Mouse (Mus musculus): ENCODE data around the gene Vmn2r29. TPM values are rescaled to one million over a fixed set of nuclear protein-coding genes. Genes with fewer than 3 reads are reported as not detected.
"Not testable (repeated sequence)": the region's sequence is repeated elsewhere in the genome, so short reads cannot be mapped to it uniquely, and the experiment has no call there.

Vmn2r29 gene
- 0.26 TPM in 2 replicates for polyA plus RNA-seq (2016; fragmentation: Nextera tagmentation; extraction: Ambion mirVana)

DNA sequence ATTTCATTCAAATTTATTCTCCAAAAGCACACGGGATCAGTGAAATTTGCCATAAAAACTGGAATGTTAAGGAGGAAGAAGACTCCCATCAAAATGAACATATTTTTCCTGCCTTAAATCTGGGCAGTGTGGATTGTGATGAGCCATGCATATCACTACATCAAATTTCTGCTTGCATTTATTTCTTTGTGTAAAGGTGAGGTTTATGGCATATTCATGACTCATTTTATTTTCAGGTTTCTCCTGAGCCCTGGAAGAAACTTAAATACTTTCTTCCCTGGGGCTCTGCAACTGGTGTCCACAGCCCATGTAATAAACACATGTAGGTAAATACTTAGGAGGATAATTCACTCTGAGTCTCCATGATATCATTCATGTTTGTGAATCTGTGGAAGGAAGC is at the start of gene Vmn2r29:
Gene Vmn2r29, minus strand, starts transcription at position 101 of the 400 bp plus-strand sequence.
- H3K4me3 ChIP-seq; H3K27ac ChIP-seq (replicated peaks); H3K36me3 ChIP-seq (replicated peaks); H3K9me3 ChIP-seq; H3K27me3 ChIP-seq (replicated peaks; ENCODE audit: low read depth, poor library complexity, severe bottlenecking); H3K4me1 ChIP-seq; DNase-seq (ENCODE audit: low spot score): not testable (repeated sequence)
- no CpG with 5 or more reads among the region's 1 CpGs for WGBS

GRCm38 (mm10) chr7:7295595-7295994 is 48.5 kb upstream of the Vmn2r29 start:
- Histone ChIP-seq H3K36me3 (replicated peaks) (peaks cover 57% of the 10 kb centered on the region), H3K27me3 (replicated peaks; ENCODE audit: low read depth, poor library complexity, severe bottlenecking) (no peaks in the 10 kb centered on the region), H3K4me1 (peaks cover 10% of the 10 kb centered on the region), H3K27ac (replicated peaks) (no peak overlapping the region), H3K4me3 (no peak overlapping the region), H3K9me3 (peaks cover 18% of the 10 kb centered on the region)
- 85% methylated on average over 16 of the region's 16 CpGs for WGBS
- peak; percentile 29 for DNase-seq (ENCODE audit: low spot score)

GRCm38 (mm10) chr7:7281383-7281782 is 34.3 kb upstream of the Vmn2r29 start:
- Histone ChIP-seq H3K4me1 (no peaks in the 10 kb centered on the region), H3K27me3 (replicated peaks; ENCODE audit: low read depth, poor library complexity, severe bottlenecking) (no peaks in the 10 kb centered on the region), H3K36me3 (replicated peaks) (peaks cover 35% of the 10 kb centered on the region), H3K9me3 (peaks cover 7% of the 10 kb centered on the region), H3K27ac (replicated peaks) (no peak overlapping the region), H3K4me3 (no peak overlapping the region)
- no peak for DNase-seq (ENCODE audit: low spot score)
- 77% methylated on average over 1 of the region's 1 CpGs for WGBS

DNA sequence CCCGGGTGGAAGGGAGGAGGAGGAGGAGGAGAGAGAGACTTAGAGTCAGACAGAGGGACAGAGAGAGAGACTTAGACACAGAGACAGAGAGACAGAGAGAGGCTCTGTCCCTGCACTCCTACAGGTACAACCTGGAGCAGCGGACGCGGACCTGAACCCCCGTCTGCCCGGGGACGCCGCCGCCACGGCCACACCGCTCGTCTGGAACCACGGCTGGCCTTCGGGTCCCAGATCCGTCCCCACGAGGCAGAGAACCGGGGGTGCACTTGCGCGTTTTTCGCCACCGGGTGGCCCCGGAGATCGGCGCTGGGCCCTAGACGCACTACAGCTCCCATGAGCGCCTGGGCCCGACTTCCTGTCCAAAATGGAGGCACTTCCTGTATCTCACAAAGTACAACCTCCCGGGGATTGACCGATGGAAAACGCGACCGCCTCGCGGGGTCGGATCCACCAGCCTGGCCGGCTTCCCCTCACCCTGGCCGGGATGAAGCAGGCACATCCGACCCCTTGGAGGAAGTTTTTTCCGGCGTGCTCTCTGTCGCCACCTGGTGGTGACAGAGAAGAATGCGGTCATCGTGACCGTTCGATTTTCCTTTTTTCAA is 30.9 kb upstream of the Vmn2r29 start, which contains the start of gene Gm45844:
Gene Gm45844, minus strand, starts transcription at position 324 of the 602 bp plus-strand sequence.
- peak within 1 kb of the TSS; percentile 49 for H3K4me3 ChIP-seq
- H3K36me3 ChIP-seq (replicated peaks); H3K9me3 ChIP-seq; H3K4me1 ChIP-seq; H3K27me3 ChIP-seq (replicated peaks; ENCODE audit: low read depth, poor library complexity, severe bottlenecking): not testable (repeated sequence)
- DNase-seq (ENCODE audit: low spot score): peak; percentile 82
- H3K27ac ChIP-seq (replicated peaks): peak within 1 kb of the TSS; percentile 71
- 45% methylated on average over 45 of the region's 45 CpGs for WGBS

- peak; percentile 68 for DNase-seq (ENCODE audit: low spot score)
- H3K27me3 ChIP-seq (replicated peaks; ENCODE audit: low read depth, poor library complexity, severe bottlenecking); H3K9me3 ChIP-seq; H3K36me3 ChIP-seq (replicated peaks); H3K4me1 ChIP-seq: not testable (repeated sequence)
- Histone ChIP-seq H3K27ac (replicated peaks) (peak overlapping the region; percentile 71), H3K4me3 (peak overlapping the region; percentile 49)
- 50% methylated on average over 24 of the region's 24 CpGs for WGBS
These were observed 30.4 kb upstream of the Vmn2r29 start for GRCm38 (mm10) chr7:7277556-7277955.

DNA sequence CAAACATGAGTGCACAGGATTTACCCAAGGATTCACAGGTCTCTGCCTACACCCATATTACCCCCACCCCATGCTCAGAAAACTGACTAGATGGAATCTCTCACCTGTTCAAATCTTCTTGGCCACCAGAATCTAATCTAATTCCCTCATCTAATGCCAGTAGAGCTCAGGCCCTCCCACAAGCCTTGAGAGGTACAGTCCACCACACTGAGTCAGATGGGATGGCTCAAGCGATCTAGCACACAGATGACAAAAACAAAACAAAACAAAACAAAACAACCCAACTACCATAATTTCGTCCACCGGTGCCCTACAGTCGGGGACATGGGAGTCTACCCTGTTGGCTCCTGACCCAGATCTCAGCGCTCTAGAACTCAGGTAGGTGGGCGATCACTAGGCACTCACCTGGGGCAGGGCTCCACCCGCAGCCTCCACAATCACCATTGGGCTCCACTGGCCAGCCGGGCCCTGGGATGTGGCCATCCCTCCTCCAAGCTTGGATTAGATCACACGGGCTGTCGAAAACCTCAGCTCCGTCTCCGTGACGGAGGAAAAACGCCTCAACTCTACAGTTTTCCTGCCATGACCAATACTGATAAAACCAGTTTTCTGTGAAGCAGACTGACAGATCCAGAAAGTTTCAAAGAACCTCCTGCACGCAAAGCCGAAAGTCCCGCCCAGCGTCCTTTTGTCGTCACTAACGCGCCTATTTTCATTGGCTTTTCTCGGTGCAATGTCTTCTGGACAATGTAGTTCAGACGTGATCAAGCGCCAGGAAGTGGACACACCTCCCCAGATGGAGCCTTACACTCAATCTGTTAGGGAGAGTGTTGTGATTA is 37.6 kb downstream of the Vmn2r29 start, which contains the start of gene Zfp772:
Gene Zfp772, minus strand, starts transcription at position 686 of the 839 bp plus-strand sequence.
- WGBS: under 1% methylated on average over 24 of the region's 24 CpGs
- peak; percentile 22 for DNase-seq (ENCODE audit: low spot score)
- not testable (repeated sequence) for H3K27me3 ChIP-seq (replicated peaks; ENCODE audit: low read depth, poor library complexity, severe bottlenecking)

DNA sequence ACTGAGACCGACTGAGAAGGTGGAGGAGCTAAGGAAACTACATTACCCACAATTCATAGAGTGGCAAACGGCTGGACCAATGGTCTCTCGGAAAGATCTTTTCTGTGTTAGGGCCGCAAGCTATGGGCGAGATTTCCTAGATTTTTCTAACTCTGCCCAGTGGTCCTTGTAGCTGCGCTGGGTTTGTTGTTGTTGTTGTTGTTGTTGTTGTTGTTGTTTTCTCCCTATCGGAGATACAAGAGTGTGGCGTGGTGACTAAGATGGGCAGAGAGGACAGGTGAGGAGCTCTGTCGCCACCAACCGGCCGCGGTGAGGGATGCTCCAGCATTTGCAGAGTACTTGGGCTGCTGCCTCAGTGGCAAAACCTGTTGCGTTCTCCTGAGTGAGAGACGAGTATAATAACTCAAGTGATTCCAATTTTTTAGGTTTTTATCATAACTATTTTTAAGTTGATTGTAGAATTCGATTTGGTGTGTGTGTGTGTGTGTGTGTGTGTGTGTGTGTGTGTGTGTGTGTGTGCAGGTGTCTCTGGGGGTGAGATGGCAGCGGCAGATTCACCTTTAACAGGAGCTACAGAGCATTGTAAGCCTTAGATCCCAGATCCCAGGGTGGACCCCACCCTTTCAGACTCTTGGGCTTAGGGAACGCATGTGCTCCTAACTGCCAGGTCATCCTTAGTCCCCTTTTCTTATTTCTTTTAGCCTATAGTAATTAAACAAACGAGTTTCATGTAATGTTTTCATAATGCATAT is 58.8 kb downstream of the Vmn2r29 start:
- no peaks in the 10 kb centered on the region for H3K27me3 ChIP-seq (replicated peaks; ENCODE audit: low read depth, poor library complexity, severe bottlenecking)
- H3K4me1 ChIP-seq: no peaks in the 10 kb centered on the region
- DNase-seq (ENCODE audit: low spot score): peak; percentile 77
- 0 out of 2 replicates have a peak, but pooled peaks cover 3% of the 10 kb centered on the region for H3K36me3 ChIP-seq (replicated peaks)
- WGBS: 13% methylated on average over 18 of the region's 18 CpGs
- peak overlapping the region; percentile 66 for H3K27ac ChIP-seq (replicated peaks)
- H3K9me3 ChIP-seq: no peaks in the 10 kb centered on the region
- peak overlapping the region; percentile 65 for H3K4me3 ChIP-seq

More for the DNA sequence above, 37.6 kb downstream of the Vmn2r29 start, which contains the start of gene Zfp772:
- not testable (repeated sequence) for H3K4me1 ChIP-seq; H3K27ac ChIP-seq (replicated peaks); H3K9me3 ChIP-seq
- Histone ChIP-seq H3K36me3 (replicated peaks) (peaks cover 21% of the 10 kb centered on the region), H3K4me3 (peak within 1 kb of the TSS; percentile 60)

- H3K27me3 ChIP-seq (replicated peaks; ENCODE audit: low read depth, poor library complexity, severe bottlenecking): no peaks in the 10 kb centered on the region
- no peak for DNase-seq (ENCODE audit: low spot score)
- H3K4me3 ChIP-seq: peak overlapping the region; percentile 65
- H3K36me3 ChIP-seq (replicated peaks): peaks cover 10% of the 10 kb centered on the region
- H3K9me3 ChIP-seq: no peaks in the 10 kb centered on the region
- H3K4me1 ChIP-seq: no peaks in the 10 kb centered on the region
- WGBS: 40% methylated on average over 13 of the region's 13 CpGs
- H3K27ac ChIP-seq (replicated peaks): no peak overlapping the region
These were observed 59.5 kb downstream of the Vmn2r29 start for GRCm38 (mm10) chr7:7187417-7188190.

GRCm38 (mm10) chr7:7185897-7186296 is 61.2 kb downstream of the Vmn2r29 start:
- H3K4me1 ChIP-seq: no peaks in the 10 kb centered on the region

More at GRCm38 (mm10) chr7:7185897-7186296, 61.2 kb downstream of the Vmn2r29 start:
- H3K27ac ChIP-seq (replicated peaks): no peak overlapping the region
- peaks cover 27% of the 10 kb centered on the region for H3K36me3 ChIP-seq (replicated peaks)
- no peak overlapping the region for H3K4me3 ChIP-seq
- 88% methylated on average over 1 of the region's 1 CpGs for WGBS
- no peaks in the 10 kb centered on the region for H3K9me3 ChIP-seq
- no peak for DNase-seq (ENCODE audit: low spot score)
- no peaks in the 10 kb centered on the region for H3K27me3 ChIP-seq (replicated peaks; ENCODE audit: low read depth, poor library complexity, severe bottlenecking)
